Mouse (Mus musculus) CD4-positive helper T cell, adult 2 months (primary cell): ENCODE measurements around the gene Pck2.

Source experiments
- DNase-seq: peaks from one replicate; pipeline ENCODE4 v3.0.0-alpha.2; 2012; ENCODE audit warnings: low read depth, missing footprints, low spot score

Pck2 gene

DNA sequence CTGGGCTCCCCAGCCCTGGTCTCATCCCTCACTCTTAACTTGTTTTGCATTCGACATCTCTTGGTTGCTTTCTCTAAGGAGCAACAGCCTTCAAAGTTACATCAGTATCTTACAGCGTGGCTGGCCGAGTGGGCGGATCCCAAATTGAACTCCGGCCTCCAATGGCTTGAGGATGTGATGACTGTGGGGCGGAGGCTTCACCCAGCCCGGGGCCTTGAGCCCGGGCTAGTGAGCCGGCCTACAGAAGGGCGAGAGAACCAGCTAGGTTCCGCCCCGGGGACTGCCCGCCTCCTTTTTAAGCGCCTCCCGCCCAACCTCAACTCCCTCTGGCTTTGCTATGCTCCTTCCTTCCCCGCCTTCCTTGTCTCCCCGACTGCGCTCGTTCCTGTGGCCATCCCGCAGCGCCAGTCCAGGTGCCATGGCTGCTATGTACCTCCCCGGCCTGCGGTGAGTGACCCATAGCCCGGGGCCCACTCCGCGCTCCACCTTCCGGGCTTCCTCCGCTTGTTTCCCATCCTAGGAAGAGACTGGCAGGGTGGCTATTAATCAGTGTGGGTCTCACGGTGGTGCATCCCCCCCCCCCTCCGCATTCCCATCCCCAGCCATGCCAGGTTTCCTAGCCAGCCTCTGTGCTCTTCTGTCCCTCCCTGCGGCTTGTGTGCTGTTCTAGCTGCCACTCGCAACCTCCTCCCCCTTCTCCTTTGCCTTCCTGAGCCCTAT lies at the start of gene Pck2:
Gene Pck2 (plus strand): TSS at position 200 of the 720 bp plus-strand sequence.
- DNase-seq: peak; percentile 71

DNA sequence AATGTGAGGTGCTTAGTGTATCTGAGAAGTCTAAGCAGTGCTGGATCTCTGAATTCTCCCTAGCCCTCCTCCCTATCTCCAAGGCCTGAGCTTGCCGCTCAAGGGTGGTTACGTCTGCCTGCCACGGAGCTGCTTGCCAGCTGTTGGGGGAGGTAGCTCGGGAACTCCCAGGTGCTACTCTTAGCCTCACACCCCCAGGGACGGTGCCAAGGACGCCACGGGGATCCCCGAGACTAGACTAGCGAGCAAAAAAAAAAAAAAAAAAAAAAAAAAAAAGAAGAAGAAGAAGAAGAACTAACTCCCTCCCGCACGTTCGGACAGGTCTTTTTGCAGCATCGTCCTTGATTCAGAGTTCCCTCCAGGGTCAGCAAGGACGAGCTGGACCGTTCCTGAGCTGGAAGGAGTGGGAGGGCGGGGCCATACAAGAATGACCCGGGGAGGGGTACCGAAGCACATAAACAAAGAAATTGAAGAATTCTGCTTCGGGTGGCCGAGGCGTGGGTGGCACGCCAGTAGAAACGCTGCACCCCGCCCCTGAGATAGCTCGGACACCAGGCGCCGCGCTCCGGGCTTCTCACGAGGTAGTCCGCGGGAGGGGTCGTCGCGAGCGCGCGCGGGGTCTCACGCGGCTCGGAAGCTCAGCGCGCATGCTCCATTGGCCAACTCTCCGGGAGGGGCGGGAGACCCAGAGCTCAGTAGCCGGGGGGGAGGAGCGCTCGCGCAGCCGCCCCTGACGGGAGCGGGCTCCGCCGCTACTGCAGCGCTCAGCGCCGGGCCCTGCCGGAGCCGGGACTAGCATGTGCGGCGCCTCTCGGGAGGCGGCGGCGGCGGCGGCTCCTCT lies 49.5 kb upstream of the Pck2 start, which contains the start of gene Carmil3:
Gene Carmil3 (plus strand): TSS at position 291 of the 841 bp plus-strand sequence.
- DNase-seq: peak; percentile 74

DNA sequence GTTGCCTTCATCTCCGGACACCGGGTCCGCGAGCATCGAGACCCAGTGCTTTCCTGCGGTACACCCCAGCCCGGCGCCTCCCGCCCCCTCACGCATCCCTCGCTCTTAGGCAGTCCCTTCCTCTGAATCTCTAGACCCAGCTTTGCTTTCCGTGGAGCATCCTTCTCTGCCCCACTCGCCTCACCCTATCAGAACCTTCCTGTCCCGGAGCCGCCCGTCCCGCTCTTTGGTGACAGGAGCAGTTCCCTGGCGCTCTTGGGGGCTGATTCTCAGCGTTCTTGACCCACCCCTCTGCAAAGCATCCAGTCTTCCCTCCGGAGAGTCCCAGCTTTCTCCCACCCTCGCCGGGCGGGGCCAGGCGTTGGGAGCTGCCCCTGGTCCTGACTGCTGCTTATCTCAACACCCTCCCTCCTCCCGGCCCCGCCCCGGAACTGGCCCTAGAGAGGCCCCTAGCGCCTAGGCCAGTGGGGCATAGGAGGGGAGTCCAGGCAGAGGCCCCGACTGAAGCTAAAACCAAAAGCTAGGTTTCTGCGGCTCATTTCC lies 48.7 kb upstream of the Pck2 start:
- peak; percentile 45 for DNase-seq

DNA sequence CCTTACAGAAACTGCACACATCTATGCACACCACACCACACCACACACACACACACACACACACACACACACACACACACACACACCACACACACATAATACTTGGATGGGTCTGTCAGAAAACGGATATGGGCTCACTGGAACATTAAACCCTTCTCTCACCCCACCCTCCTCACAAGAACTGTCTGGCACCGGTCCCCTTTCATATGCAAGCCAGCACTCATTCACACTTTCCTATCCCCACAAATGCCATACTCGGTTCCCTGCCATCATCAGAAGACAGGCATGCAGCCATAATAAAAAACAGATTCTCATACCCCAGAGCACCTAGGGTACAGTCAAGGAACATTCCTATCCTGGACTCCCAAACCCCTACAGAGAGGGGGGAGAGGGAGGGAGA lies 48.0 kb upstream of the Pck2 start:
- DNase-seq: no peak

DNA sequence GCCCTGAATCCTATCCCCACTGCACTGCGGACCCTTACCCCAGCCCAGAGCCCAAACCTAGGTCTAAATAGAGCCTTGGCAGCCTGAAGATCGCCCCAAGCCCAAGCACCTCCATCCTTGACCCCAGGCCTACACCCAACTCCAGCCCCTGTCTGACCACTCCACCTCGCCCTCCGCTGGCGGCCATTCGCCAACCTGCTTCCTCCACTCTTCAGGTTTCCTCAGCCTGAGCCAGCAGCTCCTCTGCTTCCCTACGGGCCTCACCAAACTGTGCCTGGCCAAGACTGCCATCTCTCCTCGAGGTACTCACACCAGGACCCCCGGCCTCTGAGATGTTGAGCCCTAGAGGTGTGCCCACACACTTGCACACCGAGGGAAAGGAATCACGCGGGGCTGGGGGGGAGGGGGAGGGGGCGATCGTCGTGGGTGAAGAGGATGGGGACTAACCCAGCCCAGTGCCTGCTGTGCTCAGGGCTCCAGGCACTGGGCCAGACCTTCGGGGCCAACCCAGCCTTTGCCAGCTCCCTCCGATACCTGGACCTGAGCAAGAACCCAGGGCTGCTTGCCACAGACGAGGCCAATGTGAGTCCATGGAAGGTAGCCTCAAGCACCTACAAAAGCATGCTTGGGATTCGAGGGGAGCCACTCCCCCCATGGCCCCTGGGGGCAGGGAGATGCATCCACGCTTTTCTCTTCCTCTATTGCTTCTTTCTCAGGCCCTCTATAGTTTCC lies 44.4 kb upstream of the Pck2 start:
- no peak for DNase-seq

DNA sequence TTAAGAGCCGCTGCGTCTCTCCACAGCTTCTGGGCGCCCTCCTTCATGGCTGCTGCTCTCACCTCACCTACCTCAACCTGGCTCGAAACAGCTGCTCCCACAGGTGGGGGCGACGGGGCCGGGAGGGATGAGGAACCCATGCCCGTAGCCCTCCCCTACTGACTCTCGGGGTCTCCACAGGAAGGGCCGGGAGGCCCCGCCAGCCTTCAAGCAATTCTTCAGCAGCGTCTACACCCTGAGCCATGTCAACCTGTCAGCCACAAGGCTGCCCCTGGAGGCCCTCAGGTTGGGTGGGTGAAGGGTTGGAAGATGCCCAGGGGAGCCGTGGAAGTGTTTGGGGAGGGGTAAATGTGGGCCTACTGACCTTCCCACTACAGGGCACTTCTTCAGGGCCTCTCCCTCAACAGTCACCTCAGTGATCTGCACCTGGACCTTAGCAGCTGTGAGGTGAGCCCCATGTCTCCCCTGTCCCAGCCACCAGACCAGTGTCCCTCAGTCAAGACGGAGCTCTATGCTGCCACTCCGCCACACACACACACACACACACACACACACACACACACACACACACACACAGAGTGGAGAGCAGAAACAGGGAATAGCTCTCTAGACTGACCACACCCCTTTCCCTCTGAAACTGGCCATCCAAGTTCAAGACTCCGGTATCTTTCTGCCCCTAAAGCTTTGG lies 43.2 kb upstream of the Pck2 start:
- DNase-seq: no peak

DNA sequence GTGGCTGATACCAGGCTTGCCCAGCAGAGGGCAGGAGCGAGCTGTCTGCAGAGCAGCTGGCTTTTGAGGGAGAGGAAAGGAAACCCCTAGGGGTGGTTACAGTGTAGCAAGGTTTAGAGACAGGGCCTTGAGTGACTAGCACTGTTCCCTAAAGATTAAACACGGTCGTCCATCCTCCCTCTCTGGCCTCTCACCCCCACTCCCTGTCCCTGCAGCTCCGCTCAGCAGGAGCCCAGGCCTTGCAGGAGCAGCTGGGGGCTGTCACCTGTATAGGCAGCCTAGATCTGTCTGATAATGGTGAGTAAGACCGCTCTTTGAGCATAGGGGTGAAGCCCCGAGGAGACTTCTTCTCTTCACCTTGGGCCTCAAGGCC lies 42.6 kb upstream of the Pck2 start:
- peak; percentile 80 for DNase-seq

DNA sequence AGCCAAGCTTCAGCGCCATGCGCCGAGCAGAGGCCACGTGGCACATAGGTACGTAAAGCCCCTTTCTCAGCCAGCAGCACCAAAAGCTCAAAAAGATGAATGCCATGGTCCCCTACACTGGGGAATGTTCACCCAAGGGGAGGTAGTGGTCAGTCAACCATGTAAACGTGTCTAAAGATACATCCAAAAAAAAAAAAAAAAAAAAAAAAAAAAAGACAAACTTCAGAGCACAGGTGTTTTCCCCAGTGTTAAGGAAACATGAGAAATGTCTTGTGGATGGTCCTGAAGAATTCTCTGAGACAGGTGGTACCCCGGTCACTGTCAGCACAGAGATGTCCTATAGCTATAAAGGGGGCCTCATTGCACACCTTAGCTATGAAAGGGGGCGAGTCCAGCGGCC lies 34.5 kb upstream of the Pck2 start:
- no peak for DNase-seq

DNA sequence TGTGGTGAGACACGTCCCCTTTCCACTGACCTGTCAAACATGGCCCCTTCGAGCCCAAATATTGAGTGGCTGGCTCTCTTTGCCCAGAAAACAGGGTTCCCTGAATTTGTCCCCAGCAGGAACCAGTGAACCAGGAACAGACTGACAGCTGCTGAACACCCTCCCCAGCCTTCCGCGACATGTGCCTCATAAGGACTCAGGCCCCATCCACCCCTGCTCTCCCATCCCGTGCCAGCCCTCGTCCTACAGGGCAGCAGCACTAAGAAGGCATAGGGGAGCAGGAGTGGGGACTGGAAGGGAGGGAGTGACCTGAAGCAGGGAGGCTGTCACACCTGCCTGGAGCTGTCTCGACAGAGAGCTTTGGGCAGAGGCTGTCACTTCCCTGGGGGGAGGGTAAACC lies 32.3 kb upstream of the Pck2 start:
- DNase-seq: no peak

DNA sequence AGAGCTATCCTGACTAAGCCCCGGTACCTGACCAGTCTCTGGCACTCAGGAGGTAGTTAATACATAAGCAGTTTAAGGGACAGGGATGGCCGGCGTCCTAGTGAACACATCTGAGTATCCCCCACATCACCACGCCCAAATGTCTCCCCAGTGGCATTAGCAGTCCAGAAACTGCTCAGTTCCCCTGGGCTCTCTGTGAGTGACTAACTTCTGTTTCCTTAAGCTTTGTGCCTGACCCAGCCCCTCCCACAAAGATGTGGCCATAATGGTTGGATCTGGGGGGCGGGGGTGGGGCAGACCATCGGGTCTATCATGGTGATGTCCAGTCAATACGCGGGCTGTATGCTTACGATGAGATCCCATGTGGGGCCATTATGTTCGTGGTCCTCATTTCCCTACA lies 30.5 kb upstream of the Pck2 start:
- no peak for DNase-seq

DNA sequence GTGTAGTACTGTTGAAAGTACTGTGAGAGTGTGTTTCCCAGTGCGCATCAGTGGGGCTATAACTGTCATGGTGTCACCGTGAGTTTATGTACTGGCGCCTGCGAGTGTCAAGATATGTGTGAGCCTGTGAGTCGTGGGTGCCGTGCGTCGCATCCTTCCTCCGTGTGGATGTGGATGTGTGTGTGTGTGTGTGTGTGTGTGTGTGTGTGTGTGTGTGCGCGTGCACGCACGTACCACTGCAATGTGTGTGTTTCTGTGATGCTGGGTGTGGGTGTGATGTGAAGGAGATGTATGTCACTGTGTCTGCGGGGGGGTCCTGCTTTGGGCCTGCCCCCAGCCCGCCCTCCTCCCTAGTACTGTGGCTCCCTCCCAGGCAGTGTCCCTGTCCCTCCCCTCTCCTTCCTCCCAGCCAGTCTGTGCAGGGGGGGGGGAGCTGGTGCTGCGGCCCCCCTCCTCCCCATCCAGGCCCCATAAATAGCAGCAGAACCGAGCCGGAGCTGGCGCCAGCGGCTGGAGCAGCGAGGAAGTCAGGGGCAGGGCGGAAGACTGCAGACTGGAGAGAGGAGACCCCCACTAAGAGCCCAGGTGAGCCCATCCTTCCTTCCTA lies 29.8 kb upstream of the Pck2 start, which contains the start of gene Cpne6:
Gene Cpne6 (plus strand): TSS at position 321 of the 607 bp plus-strand sequence.
- DNase-seq: no peak

DNA sequence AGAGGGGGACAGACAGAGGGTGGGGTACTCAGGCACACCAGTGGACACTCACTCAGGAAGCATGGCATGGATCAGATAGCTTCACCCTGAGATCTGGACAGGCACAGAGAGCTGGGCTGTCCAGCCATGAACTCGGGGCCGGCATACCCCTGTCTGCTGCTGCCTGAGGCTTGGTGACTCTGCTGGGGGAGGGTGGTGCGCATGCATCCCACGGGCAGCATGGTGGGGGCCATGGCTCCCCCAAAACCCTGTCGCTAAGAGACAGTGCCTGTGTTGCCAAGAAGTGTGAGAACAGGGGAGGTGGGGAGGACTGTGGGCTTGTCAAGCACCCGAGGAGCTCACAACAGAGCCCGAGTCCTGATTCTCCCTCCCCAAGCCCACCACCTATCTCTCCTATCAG lies 29.0 kb upstream of the Pck2 start:
- no peak for DNase-seq

DNA sequence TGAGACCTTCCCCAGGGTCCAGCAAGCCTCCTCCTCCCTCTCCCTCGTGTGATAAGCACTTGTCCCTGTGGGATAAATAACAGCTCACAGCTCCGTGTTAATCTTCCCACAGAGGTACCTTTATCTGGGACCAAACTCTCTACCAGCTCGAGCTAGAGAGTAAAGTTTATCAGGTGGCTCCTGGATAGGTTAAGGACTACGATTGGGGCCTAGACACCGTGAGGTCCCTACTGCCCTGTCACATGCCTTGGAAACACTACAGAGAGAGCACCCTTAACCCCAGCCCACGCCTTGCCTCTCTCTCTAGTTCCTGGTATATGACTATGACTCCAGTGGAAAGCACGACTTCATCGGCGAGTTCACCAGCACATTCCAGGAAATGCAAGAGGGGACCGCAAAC lies 26.1 kb upstream of the Pck2 start:
- no peak for DNase-seq

DNA sequence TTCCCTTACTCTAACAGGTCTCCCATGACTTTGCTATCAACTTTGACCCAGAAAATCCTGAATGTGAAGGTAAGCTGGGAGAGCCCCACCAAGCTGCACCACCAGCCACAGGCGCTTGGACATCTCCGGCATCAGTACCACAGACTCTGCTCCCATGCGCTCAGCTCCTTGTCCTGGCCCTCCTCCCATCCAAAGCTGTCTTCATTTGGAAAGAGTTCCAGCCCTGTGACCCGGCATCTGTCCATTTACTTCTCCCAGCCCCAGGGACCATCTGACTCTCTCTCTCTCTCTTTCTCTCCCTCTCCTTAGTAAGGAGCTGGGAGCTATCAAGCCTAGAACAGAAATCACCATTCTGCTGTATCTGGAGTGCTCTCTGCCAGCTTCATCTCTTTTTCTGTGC lies 24.2 kb upstream of the Pck2 start:
- DNase-seq: no peak

DNA sequence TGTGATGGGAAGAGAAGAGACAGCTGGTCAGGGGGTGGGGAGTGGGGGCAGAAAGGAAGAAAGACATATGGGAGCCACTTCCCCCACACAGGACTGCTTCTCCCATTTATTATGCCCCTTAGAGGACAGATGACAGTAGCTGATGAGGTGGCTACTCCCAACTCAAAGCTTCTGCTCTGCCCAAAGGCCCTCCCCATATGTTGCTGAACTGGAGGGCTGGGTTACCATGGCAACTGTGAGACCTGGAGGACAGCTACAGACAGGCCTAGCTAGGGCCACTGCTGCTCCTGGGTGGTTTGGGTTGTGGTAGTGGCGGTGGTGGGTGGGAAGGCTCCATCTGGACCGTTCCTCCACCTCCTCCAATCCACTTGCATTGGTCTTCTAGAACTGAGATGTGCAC lies 21.2 kb upstream of the Pck2 start:
- no peak for DNase-seq

DNA sequence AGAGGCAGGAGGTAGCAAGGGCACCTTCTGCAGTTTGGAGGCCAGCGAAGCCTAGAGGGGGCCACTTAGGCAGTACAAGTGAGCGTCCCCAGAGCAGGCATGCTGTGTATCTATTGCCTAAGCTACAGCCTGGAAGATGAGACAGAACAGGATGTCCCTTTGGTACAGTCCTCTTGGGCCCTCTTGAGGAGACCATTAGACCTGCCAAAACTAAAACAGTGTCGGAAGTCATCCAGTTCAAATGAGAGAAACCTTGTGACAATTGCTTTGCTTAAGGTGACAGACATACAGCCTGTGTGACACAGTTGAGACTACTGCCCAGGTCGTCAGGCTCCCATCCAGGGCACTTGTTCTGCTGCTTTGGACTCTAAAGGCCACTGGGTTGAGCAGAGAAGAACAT lies 20.5 kb upstream of the Pck2 start:
- no peak for DNase-seq

DNA sequence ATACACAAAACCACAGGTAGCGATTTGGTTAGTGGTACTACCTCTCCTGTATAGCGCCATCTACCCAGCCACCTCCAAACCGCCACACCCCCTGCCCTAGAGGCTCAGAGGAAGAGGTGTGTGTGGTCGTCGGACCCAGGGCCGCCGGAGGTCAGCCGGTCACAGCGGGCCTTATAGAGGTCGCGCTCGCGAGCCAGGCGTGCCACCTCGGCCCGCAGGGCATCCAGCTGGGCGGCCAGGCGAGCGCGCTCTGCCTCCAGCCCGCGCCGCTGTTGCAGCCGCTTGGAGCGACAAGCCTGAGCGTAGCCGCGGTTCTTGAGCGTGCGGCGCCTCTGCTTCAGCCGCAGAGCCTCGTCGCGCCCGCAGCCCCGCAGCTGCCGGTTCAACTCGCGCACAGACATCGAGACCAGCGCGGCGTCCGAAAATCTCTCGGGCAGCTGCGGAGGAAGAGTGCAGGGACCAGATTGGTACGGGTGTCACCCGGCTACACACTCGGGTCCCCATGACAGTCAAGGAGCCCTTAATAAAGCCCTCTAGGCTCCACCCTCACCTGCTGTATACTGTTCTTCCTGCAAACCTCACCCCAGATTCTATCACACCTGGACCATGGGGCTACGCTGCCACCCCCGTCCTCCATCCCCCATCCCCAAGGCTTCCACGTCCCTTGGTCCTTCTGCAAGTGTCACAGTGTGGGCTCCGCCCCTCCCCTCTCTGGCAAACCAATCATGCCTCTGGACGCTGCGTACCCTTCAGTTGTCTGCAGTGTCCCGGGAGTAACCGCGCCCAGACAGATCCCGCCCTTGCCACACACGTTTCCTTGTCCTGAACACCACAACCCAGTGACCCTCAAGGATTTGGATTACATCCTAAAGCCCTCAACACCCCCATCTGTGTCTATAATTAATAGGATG lies 19.4 kb upstream of the Pck2 start:
- DNase-seq: peak; percentile 18

DNA sequence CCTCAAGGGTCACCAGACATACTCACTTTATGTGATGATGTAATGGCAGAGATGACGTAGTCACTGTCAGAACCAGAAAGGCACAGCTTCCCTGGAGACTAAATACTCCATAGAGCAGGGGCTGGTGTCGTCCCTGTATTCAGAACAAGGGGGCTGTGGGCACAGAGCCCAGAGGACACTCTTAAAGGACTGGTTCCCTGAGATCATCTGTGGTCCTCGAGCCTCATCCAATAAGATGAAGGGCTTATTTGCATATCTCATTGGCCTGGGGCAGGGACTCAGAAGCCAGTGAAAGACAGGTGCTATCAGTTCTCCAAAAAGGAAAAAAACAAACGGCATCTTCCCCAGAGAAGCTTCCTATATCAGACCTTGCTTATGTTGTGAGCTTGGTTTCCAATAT lies 16.0 kb upstream of the Pck2 start:
- DNase-seq: no peak

DNA sequence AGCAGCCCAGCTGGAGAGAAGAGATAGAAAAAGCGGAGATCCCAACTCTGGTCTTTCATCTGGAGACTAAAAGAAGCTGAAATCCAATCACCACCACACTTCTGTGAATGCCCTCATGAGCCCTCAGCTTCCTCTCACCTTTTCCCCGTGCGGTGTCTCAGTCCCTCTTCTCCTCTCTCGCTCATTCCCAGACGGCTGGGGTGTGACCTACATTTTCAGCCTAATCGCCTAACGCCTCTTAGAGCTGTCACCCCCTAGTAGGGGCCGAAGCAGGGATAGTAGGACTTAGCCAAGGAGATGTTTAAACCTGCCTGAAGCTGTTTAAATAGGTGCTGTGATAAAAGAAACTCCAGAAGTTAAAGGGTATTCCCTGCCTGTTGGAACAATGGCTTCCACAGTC lies 15.3 kb upstream of the Pck2 start, which contains the start of gene Nrl:
Gene Nrl (minus strand): TSS at position 197 of the 400 bp plus-strand sequence.
- no peak for DNase-seq

DNA sequence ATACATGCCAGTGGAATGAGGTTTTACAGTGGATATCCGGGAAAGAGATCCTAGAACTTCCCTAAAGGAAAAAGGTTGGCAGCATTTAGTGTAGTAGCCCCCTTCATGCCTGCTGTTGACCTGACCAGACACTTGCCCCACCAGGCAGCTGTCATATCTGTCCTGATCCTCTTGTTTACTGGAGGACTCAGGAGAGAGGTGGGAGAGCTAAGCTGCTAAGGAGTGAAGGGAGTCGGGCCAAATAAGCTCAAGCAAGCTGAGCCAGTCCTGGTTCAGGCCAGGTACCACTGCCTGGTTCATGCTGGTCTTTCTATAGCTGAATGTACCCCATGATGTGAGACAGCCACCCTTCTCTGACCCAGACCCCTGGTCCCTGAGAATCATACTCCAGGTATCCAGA lies 13.4 kb upstream of the Pck2 start:
- DNase-seq: no peak
